In the genomic region with DNA sequence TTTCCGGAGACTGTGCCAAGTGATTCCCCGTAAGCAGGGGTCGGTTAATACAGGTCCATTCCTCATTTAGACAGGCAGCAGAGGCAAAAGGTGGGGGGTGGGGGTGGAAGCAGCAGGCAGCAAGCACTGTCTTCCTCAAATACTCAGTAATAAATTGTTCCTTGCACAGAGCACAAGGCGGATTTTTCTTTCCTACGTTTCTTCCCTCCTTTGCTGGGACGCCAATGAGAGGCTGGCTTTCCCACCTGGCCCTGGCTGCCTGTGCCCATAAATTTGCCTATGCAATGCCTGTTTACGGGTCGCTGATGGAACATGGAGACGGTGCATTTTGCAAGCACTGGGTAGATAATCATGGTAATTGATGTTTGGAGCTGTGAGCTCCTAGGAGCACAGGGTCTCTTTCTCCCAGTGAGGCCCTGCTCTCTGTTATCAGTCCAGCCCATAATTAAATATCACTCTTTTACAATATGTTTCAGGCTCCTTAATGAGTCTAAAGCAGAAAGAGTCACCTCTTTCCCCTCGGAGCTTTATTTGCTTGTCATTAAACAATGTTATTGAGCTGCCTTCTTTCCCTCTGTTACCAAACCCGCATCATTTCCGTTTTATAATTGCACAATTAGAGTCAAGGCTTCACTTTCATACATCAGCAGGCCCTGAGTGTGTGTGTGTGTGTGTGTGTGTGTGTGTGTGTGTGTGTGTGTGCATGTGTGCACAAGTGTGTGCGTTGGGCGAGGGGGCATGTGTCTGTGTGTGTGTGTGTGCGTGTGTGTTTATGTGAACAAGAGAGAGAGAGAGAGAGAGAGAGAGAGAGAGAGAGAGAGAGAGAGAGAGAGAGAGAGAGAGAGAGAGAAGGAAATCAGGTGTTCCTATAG, we compare ENCODE assay signal across 10 mouse cellular contexts.
A peak's percentile ranks its signal among the peaks of the same experiment; 100 is the strongest.
DNase-seq lines count a peak whose midpoint lies in the region; ATAC-seq and TF ChIP-seq lines count a peak whose summit lies in the region.
"Had no signal": no experiment of that assay in that cellular context is flagged by ENCODE, and none has a peak within 500 bp of the region (broad histone marks: within the 10 kb centered on the region; RNA-seq: fewer than 3 reads in every experiment).

No protein-coding gene starts in this region.

- no peaks in the 10 kb centered on the region for H3K27me3 ChIP-seq in heart, embryonic 10.5 days (ENCODE audit: insufficient read depth, poor library complexity, severe bottlenecking)
- no peaks in the 10 kb centered on the region for H3K27me3 ChIP-seq in heart, embryonic 11.5 days (ENCODE audit: control insufficient read depth, insufficient read depth, low read length)
- no peaks in the 10 kb centered on the region for H3K27me3 ChIP-seq in hindbrain, embryonic 12.5 days
- no peaks in the 10 kb centered on the region for H3K27me3 ChIP-seq in midbrain, embryonic 13.5 days

- 71% methylated on average over 15 of the region's 15 CpGs for WGBS in heart, embryonic 10.5 days
- WGBS in heart, embryonic 11.5 days (ENCODE audit: insufficient replicate concordance): 61% methylated on average over 15 of the region's 15 CpGs
- 40% methylated on average over 15 of the region's 15 CpGs for WGBS in hindbrain, embryonic 12.5 days
- WGBS in midbrain, embryonic 13.5 days: 16% methylated on average over 15 of the region's 15 CpGs

- no peak overlapping the region for H3K4me3 ChIP-seq in heart, embryonic 10.5 days
- H3K4me3 ChIP-seq in heart, embryonic 11.5 days (ENCODE audit: low read depth, low read length): no peak overlapping the region
- H3K4me3 ChIP-seq in hindbrain, embryonic 12.5 days: no peak overlapping the region
- H3K4me3 ChIP-seq in midbrain, embryonic 13.5 days (replicated peaks): 0 out of 2 replicates have a peak overlapping the region, but pooled peaks have one; percentile 17

- H3K4me2 ChIP-seq in heart, embryonic 11.5 days: no peak overlapping the region; the same call in 1 of the 2 replicates
- H3K4me2 ChIP-seq in hindbrain, embryonic 12.5 days (replicated peaks): peak overlapping the region; percentile 47
- peak overlapping the region; percentile 45 for H3K4me2 ChIP-seq in midbrain, embryonic 13.5 days (replicated peaks)

- H3K4me1 ChIP-seq in heart, embryonic 10.5 days: peaks cover 8% of the 10 kb centered on the region; the same call in 1 of the 2 replicates
- H3K4me1 ChIP-seq in heart, embryonic 11.5 days (ENCODE audit: control insufficient read depth, insufficient read depth, low read length): 0 out of 2 replicates have a peak, but pooled peaks cover 2% of the 10 kb centered on the region
- H3K4me1 ChIP-seq in hindbrain, embryonic 12.5 days: peaks cover 23% of the 10 kb centered on the region
- peaks cover 33% of the 10 kb centered on the region for H3K4me1 ChIP-seq in midbrain, embryonic 13.5 days (replicated peaks)

- H3K36me3 ChIP-seq in heart, embryonic 10.5 days: no peaks in the 10 kb centered on the region
- H3K36me3 ChIP-seq in heart, embryonic 11.5 days (ENCODE audit: control insufficient read depth, insufficient read depth, low read length): no peaks in the 10 kb centered on the region
- H3K36me3 ChIP-seq in hindbrain, embryonic 12.5 days: no peaks in the 10 kb centered on the region
- no peaks in the 10 kb centered on the region for H3K36me3 ChIP-seq in midbrain, embryonic 13.5 days

- no peak for TF ChIP-seq CTCF in brain, embryonic 14.5 days (IDR thresholded peaks at IDR 0.05; ENCODE audit: borderline replicate concordance, extremely low read depth, insufficient read depth, insufficient read length)

- no peak for TF ChIP-seq POLR2A in brain, embryonic 14.5 days (IDR thresholded peaks at IDR 0.05; ENCODE audit: borderline replicate concordance, extremely low read depth, insufficient read depth, insufficient read length, poor library complexity, severe bottlenecking)

- H3K27ac ChIP-seq in heart, embryonic 10.5 days: no peak overlapping the region
- no peak overlapping the region for H3K27ac ChIP-seq in heart, embryonic 11.5 days (ENCODE audit: low read depth, low read length)
- H3K27ac ChIP-seq in hindbrain, embryonic 12.5 days: peak overlapping the region; percentile 91
- H3K27ac ChIP-seq in midbrain, embryonic 13.5 days: peak overlapping the region; percentile 91

- no peaks in the 10 kb centered on the region for H3K9me3 ChIP-seq in heart, embryonic 10.5 days
- H3K9me3 ChIP-seq in heart, embryonic 11.5 days (replicated peaks; ENCODE audit: control insufficient read depth, low read length): no peaks in the 10 kb centered on the region
- H3K9me3 ChIP-seq in hindbrain, embryonic 12.5 days (replicated peaks): no peaks in the 10 kb centered on the region
- no peaks in the 10 kb centered on the region for H3K9me3 ChIP-seq in midbrain, embryonic 13.5 days

- DNase-seq in heart, embryonic 10.5 days (ENCODE audit: low spot score): peak; percentile 61
- DNase-seq in brain, embryonic 14.5 days (ENCODE audit: low read depth): peak; percentile 87
- DNase-seq in ovary, postnatal 14 days (ENCODE audit: low spot score): no peak
- no peak for DNase-seq in thymus, adult 18-20 months
- no peak for DNase-seq in layer of hippocampus, adult 9-10 months (ENCODE audit: low spot score)
- DNase-seq: cerebellum, adult 18-20 months; kidney, adult 8-10 months had no signal

- no peak overlapping the region for H3K9ac ChIP-seq in heart, embryonic 11.5 days (ENCODE audit: low read depth, low read length)
- H3K9ac ChIP-seq in hindbrain, embryonic 12.5 days: 0 out of 2 replicates have a peak overlapping the region, but pooled peaks have one; percentile 35
- H3K9ac ChIP-seq in midbrain, embryonic 13.5 days (replicated peaks): peak overlapping the region; percentile 5; the same call in 1 of the 2 replicates

- no peak for ATAC-seq in heart, embryonic 11.5 days (replicated peaks; ENCODE audit: insufficient number of reproducible peaks, low FRiP score, low TSS enrichment)
- ATAC-seq in hindbrain, embryonic 12.5 days (ENCODE audit: low FRiP score): peak; percentile 74
- ATAC-seq in midbrain, embryonic 13.5 days: peak; percentile 53

Comparison
In these comparisons a context has a peak if more than half of its experiments do, and no peak if none do; other contexts are left out.
1. DNase-seq: peak in heart, embryonic 10.5 days (single experiment) and brain, embryonic 14.5 days (single experiment); none in ovary, postnatal 14 days (single experiment), thymus, adult 18-20 months (0 of 2) and layer of hippocampus, adult 9-10 months (single experiment).
2. H3K27ac ChIP-seq: peak in hindbrain, embryonic 12.5 days (single experiment) and midbrain, embryonic 13.5 days (single experiment); none in heart, embryonic 10.5 days (single experiment) and heart, embryonic 11.5 days (single experiment).